Mouse (Mus musculus) common myeloid progenitor, adult 5-6 weeks (primary cell): Measurements from ENCODE around the gene Cxcr5. TPM values are rescaled to one million over a fixed set of nuclear protein-coding genes. Genes with fewer than 3 reads are reported as not detected.

ENCODE experiments used
- ATAC-seq: replicated peaks from 2 replicates; pipeline ENCODE4 v1.8.0; 2016; ENCODE audit warnings: low read depth, mild to moderate bottlenecking, moderate TSS enrichment, inconsistent platforms; ENCODE audit not compliant: poor library complexity, severe bottlenecking
- total RNA-seq: library from RNA; stranded (forward); fragments of 200-1000, 187-1606 nt; gene quantifications from 2 replicates; pipeline ENCODE4 v1.2.3, GENCODE M21; 2017

Gene Cxcr5
- total RNA-seq, 1 experiment from 2014 or later, result not detected

- no peak for ATAC-seq
These were observed 19.3 kb downstream of the Cxcr5 start for GRCm38 (mm10) chr9:44542364-44542763.

GRCm38 (mm10) chr9:44540676-44541075 is 21.0 kb downstream of the Cxcr5 start:
- no peak for ATAC-seq

DNA sequence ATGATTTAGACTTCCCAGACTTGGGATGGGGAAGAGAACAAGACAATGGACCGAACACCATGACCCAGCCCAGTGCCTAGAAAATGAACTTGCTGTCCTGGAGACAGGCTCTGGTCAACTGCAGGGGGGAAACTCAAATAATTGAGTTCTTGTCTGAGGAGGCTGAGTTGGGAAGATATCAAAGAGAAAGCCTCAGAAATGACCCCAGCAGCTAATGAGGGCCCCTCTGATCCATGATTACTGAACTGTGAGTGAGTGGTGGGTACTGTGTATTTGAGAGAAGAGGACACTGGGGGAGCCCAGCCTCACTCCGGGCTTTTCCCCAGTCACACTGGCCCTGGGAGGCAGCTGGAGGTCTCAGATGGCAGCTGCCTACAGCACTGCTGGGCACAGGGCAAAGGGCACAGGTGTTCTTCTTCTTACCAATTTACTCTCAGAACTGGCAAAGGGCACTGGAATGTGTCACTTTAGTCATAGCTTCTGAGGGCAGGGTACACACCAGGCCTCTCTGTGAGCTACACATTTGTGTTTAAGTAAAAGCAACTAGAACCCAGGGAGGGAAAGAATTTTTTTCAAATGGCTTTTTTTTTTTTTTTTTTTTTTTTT is 21.8 kb downstream of the Cxcr5 start:
- ATAC-seq, result no peak

DNA sequence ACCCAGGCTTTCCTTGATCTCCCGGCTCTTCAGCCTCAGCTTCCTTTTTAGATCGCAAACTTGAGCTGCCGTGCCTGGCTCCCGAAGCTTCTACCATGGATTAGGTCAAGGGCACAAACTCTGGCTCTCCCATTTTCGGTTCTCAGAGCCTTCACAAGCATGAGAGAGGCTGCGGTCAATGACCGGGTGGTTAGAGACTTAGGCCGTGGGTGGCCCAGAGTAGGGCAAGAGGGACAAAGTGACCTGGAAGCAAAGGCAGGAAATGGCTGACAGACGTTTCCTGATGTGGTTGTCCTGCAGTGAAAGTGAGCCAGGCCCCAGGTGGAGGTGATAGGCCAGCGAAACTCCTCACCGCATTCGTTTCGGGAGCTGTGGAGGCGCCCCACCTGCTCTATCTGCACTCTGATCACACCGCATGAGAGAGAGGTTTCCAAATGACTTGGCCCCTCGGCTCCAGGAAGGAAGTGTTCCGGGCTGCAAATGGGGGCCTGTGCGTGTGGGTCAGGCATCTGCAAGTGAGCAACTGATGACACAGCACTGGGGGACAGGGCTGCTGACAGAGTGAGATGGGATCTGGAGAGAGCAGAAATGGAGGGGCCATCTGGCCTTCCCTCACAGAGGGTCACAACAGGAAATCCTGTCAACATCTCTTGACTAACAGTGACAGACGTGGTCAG is 23.9 kb downstream of the Cxcr5 start:
- peak; percentile 82 for ATAC-seq

DNA sequence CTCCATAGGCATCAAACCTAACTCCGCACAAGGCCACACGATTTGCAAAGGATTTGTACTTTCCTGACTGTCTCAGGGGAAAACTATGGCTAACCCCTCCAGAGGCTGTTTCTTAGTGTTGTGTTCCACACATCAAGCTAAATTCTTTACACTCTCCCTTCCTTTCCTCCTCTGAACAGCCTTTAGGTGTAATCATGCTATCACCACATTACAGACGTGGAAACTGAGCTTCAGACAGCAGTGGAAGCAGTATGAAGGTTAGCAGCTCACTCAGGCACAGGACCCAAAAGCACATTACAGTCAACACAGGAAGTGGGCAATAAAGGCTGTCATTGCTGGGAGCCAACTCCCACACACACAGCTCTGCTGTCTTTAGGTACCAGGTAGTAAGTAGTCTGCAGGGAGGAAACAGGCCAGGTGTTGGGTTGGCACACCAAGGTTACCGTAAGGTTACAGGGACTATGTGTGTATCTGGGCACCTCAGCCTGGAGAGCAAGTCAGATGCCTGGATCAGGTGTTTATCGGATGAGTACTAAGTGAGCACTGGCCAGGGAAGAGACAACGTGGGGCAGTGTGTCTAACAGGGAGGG is 28.6 kb downstream of the Cxcr5 start:
- ATAC-seq, result no peak

DNA sequence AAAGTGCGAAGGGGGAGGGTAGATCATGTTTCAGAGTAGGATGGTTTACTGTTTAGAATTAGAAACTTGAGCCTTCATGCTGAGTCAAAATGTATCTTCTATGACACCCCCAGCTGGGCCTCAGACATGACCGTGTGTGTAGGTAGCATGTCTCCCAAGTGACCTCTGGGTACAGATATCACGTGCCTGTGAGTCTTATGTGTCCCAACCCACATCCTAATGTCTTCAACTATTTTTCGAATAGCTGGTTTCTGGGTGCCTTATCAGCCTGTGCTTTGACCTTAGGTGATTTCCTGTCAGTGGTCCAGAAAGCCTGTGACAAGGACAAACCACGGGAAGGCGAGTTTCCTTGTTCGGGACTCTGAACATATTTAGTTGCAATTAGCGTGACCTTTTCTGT is 33.3 kb downstream of the Cxcr5 start:
- ATAC-seq, result peak; percentile 43

GRCm38 (mm10) chr9:44526337-44527112 is 35.2 kb downstream of the Cxcr5 start:
- ATAC-seq, result no peak

DNA sequence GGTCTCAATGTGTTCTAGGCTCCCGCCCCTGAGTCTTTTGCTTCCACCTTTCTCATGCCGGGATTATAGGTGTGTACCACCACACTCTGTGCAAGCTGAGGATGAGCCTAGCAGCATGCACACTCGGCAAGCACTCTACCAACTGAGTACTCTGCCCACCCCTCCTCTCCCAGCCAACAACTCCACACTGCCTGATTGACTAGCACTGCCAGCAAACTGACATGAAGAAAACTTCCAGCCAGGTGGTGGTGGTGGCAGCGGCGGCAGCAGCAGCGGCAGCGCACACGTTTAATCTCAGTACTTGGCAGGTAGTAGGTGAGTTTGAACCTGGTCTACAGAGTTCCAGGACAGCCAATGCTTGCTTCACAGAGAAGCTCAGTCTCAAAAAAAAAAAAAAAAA is 36.1 kb downstream of the Cxcr5 start:
- no peak for ATAC-seq

GRCm38 (mm10) chr9:44525001-44525400 is 36.7 kb downstream of the Cxcr5 start:
- no peak for ATAC-seq

DNA sequence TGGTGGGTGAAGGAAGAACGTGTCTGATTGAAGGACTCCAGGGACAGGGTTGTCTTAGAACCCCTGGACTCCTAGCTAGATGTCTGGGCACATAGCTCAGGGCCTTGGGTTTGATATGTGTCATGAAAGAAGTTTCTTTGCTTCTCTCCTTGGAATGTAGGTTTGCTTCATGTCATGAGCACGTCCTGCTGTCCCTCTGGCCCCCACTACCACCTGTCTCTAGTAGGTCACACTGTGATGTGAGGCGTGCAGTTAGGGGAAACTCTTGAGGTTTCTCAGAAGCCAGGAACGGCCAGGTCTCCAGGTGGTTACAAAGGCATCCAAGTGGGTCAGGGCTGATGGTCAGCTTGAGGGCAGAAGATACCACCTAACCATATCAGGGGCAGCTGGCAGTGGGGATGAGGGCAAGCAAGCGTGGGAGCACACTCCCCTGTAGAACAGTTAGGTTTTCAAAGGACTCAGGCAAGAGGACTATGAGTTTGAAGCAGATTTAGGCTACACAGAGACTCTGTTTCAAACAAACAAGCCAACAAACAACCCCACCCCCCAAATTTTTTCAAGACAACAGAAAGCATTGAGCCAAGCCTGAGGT is 37.3 kb downstream of the Cxcr5 start:
- ATAC-seq, result no peak

- ATAC-seq, result no peak
These were observed 38.0 kb downstream of the Cxcr5 start for GRCm38 (mm10) chr9:44523686-44524085.

DNA sequence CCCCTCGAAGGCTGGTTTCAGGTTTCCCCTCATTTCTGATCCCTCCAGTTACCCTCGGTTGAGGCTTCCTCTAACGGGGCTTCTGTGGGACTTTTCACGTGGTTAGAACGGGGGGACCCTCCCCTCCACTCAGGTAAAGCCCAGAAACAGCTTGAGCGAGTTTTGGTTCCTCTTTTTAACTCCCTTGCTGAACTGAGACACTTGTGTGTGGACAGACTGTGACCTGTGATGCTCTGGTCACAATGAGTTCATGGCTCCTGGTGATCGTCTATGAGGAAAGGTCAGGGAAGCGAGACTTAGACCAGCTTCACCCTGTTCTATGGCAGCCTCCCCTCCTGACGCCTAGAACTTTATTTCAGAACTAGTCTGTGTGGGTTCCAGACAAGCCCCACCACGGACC is 39.8 kb downstream of the Cxcr5 start:
- peak; percentile 71 for ATAC-seq

DNA sequence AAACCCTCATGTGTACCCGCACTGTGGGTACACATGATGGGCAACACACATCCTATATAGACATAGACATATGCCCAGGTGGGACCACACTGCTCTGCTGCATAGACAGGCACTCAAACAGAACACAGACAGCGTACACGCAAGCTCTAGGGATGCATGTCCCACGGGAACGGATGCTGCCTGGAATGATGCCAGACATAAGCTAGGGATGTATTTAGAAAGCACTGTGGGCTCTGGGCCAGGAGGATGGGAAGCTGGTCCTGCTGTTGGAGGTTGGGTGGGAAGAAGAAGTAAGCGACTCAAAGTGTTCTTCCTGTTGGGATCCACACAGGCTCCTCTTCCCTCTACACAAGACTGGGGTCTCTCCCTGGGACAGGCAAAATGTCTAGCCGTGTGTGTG is 43.6 kb downstream of the Cxcr5 start:
- ATAC-seq, result no peak

GRCm38 (mm10) chr9:44517368-44517767 is 44.3 kb downstream of the Cxcr5 start:
- peak; percentile 40; the same call in 1 of the 2 replicates for ATAC-seq

DNA sequence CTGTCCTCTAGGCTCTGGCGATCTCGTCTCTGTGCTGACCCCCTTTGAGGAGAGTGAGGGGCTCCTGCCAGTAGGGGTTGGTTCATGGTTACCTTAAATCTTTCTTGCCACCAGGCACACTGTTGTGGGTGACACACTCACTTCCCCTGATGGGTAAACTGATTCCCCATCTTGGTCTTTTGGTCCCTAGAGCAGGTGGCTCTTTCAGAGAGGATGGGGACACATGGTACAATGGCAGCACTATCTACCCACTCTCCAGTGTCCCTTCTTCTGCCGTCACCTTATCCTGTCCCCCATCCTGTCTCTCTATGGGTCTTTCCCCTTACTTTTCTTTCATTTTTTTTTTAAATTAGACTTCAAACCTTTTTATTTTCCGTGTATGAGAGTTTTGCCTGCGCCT is 45.8 kb downstream of the Cxcr5 start:
- ATAC-seq, result no peak

GRCm38 (mm10) chr9:44515131-44515751 is 46.4 kb downstream of the Cxcr5 start:
- ATAC-seq, result peak; percentile 46

DNA sequence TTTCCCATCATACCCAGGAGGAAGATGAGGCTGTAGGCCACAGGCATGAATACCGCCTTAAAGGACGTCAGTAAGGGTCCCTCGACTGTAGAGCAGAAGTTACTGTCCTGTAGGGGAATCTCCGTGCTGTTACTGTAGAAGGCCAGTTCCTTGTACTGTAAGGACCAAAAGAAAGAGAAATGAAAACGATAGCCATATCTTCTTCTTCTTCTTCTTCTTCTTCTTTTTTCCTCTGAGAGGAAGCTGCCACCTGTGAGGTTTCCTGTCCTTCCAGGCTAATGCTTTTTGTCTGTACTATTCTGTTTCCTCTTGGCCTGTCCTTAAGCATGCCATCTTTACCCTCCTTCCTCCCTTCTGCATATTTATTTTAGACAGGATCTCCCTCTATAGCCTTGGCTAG is 47.5 kb downstream of the Cxcr5 start:
- ATAC-seq, result no peak

DNA sequence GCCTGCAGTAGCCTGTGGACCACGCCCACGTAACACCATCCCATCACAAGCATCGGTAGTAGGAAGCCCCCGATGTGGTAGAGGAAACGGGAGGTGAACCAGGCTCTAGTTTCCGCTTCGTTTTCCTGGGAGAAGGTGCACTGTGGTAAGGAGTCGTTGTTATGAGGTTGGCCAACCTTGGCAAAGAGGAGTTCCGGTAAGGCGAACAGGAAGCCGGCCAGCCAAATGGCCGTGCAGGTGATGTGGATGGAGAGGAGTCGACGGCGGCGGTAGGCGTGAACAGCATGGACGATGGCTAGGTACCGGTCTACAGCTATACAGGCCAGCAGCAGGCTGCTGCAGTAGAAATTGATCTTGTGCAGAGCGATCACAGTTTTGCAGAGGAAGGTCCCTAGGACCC is 48.1 kb downstream of the Cxcr5 start:
- ATAC-seq, result no peak

DNA sequence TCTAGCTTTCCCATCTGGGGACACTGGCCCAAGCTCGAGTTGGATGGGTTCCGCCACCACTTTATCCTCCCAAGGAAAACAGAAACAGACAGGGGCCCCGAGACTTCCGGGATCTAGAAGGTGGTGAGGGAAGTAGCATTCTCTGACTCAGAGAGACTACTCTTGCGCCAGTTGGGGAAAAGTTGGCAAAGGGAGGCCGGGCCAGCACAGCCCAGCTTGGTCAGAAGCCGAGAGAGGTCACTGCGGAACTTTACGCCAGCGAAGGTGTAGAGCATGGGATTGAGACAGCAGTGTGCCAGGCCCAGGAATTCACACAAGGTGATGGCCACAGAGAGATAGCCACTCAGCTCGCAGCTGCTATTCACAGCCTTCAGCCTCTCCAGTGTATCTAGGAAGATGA is 48.6 kb downstream of the Cxcr5 start:
- ATAC-seq, result no peak

DNA sequence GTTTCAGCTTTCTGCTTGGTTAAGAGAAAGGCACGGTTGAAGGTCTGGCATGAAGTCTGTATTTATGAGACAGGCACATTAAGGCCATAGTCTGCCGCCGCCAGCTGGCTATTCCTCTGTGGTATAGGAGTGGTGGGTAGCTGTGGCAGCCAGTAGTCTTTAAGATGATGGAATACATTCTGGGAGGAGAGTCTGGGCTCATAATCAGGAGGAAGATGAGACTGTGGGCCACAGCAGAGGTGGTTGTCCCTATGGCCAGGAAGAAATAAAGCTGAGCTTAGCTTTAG is 49.0 kb downstream of the Cxcr5 start:
- ATAC-seq, result no peak
